Mouse (Mus musculus) ES-Bruce4 (cell line): ENCODE measurements around the gene Med15. TPM values are rescaled to one million over a fixed set of nuclear protein-coding genes. Genes with fewer than 3 reads are reported as not detected.
A peak's percentile ranks its signal among the peaks of the same experiment; 100 is the strongest.

Experiments
- H3K27ac ChIP-seq: 2 replicates; pipeline ENCODE4 v1.5.1; 2012; ENCODE audit warnings: low read length, inconsistent platforms; ENCODE audit not compliant: insufficient read depth
- H3K27me3 ChIP-seq: 2 replicates; pipeline ENCODE4 v1.6.1; 2012; ENCODE audit warnings: mild to moderate bottlenecking, low read length, inconsistent platforms; ENCODE audit not compliant: control insufficient read depth, poor library complexity, insufficient read depth, severe bottlenecking
- H3K36me3 ChIP-seq: 2 replicates; pipeline ENCODE4 v1.6.1; 2012; ENCODE audit warnings: inconsistent platforms, mild to moderate bottlenecking, low read length, moderate library complexity; ENCODE audit not compliant: control insufficient read depth, poor library complexity, insufficient read depth, severe bottlenecking
- H3K4me1 ChIP-seq: one replicate; pipeline ENCODE4 v1.8.1; 2011; ENCODE audit warnings: low read length; ENCODE audit not compliant: control insufficient read depth, insufficient read depth
- H3K4me3 ChIP-seq: 2 replicates; pipeline ENCODE4 v1.5.1; 2011; ENCODE audit warnings: low read depth, mild to moderate bottlenecking, low read length
- H3K9ac ChIP-seq: 2 replicates; pipeline ENCODE4 v1.6.1; 2012; ENCODE audit warnings: low read depth, mild to moderate bottlenecking, inconsistent platforms; ENCODE audit not compliant: poor library complexity, severe bottlenecking
- H3K9me3 ChIP-seq: replicated peaks from 2 replicates; pipeline ENCODE4 v1.6.1; 2012; ENCODE audit warnings: mild to moderate bottlenecking, low read length, inconsistent platforms; ENCODE audit not compliant: control insufficient read depth, poor library complexity, insufficient read depth, severe bottlenecking
- CTCF ChIP-seq: IDR thresholded peaks from one replicate; pipeline ENCODE4 v1.8.1; 2011; ENCODE audit warnings: low read depth, low read length
- EP300 ChIP-seq: IDR thresholded peaks from 2 replicates; pipeline ENCODE4 v1.6.1; 2011; ENCODE audit warnings: low read depth, low read length; ENCODE audit not compliant: insufficient read depth
- POLR2A ChIP-seq: IDR thresholded peaks from one replicate; pipeline ENCODE4 v1.8.1; 2011; ENCODE audit warnings: low read length; ENCODE audit not compliant: insufficient read depth
- polyA plus RNA-seq: library from polyadenylated mRNA; stranded (reverse); fragments of >200 nt; gene quantifications from 2 replicates; pipeline ENCODE4 v1.2.4, GENCODE M21; 2011; ENCODE audit warnings: low read depth; ENCODE audit not compliant: missing spikeins, insufficient read depth, insufficient read length

The Med15 gene
- polyA plus RNA-seq, 1 experiment, result 54.7 TPM

DNA sequence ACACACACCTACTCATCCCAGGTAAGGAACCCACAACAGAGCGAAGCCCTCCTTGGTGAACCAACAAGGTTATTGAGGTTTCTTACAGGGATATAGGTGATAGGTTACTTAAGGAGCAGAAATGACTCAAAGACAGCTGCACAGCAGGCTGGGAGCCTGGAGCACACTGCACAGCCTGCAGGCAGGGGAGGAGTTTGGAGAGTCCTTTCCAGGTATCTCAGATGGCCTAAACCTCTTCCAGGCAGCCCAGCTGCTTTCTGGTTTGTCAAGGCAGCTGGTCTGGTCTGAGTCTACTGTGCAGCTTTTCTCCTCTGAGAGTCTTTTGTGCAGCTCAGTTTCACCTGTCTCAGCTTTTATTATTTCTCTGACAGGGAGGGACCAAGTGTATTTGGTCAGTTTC, 25.1 kb upstream of the Med15 start:
- TF ChIP-seq POLR2A (no peak), CTCF (no peak), EP300 (no peak)
- Histone ChIP-seq H3K4me1 (peaks cover 5% of the 10 kb centered on the region), H3K9me3 (0 out of 2 replicates have a peak, but pooled peaks cover 3% of the 10 kb centered on the region), H3K36me3 (no peaks in the 10 kb centered on the region), H3K27ac (no peak overlapping the region), H3K9ac (no peak overlapping the region), H3K4me3 (no peak overlapping the region), H3K27me3 (no peaks in the 10 kb centered on the region)

- no peaks in the 10 kb centered on the region for H3K36me3 ChIP-seq
- TF ChIP-seq EP300 (no peak), CTCF (no peak), POLR2A (no peak)
These were observed 21.0 kb upstream of the Med15 start for GRCm38 (mm10) chr16:17753686-17754085.

GRCm38 (mm10) chr16:17753001-17753400, 20.3 kb upstream of the Med15 start:
- Histone ChIP-seq H3K4me1 (peaks cover 5% of the 10 kb centered on the region), H3K27me3 (no peaks in the 10 kb centered on the region), H3K9me3 (0 out of 2 replicates have a peak, but pooled peaks cover 3% of the 10 kb centered on the region), H3K4me3 (no peak overlapping the region), H3K9ac (no peak overlapping the region), H3K27ac (no peak overlapping the region), H3K36me3 (no peaks in the 10 kb centered on the region)
- no peak for TF ChIP-seq EP300

More at GRCm38 (mm10) chr16:17753686-17754085, 21.0 kb upstream of the Med15 start:
- no peak overlapping the region for H3K9ac ChIP-seq
- H3K4me1 ChIP-seq, result peaks cover 5% of the 10 kb centered on the region
- H3K27me3 ChIP-seq, result no peaks in the 10 kb centered on the region
- no peak overlapping the region for H3K4me3 ChIP-seq
- no peak overlapping the region for H3K27ac ChIP-seq
- H3K9me3 ChIP-seq, result 0 out of 2 replicates have a peak, but pooled peaks cover 3% of the 10 kb centered on the region

GRCm38 (mm10) chr16:17745067-17745466, 12.4 kb upstream of the Med15 start:
- TF ChIP-seq CTCF (no peak), POLR2A (no peak), EP300 (no peak)
- H3K27me3 ChIP-seq, result no peaks in the 10 kb centered on the region
- no peak overlapping the region for H3K27ac ChIP-seq
- no peaks in the 10 kb centered on the region for H3K9me3 ChIP-seq
- H3K4me1 ChIP-seq, result no peaks in the 10 kb centered on the region
- H3K4me3 ChIP-seq, result no peak overlapping the region
- H3K9ac ChIP-seq, result no peak overlapping the region
- no peaks in the 10 kb centered on the region for H3K36me3 ChIP-seq

DNA sequence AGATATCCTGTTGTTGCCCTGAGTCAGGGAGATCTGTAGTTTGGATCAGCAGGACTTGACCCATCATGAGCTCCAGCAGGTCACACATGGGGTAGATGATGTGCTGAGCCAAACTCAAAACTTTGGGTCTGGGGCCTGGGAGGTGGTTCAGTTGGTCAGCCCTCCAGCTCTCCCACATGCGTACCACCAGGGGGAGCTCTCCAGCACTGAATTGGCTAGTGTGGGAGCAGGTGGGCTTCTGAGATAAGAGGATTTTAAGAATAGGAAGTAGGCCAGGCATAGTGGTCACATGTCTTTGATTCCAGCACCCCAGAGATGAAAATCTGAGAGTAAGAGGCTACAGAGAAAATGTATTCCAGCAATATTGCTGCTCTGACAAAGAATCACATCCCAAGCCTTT, 11.8 kb upstream of the Med15 start:
- TF ChIP-seq EP300, result no peak
- TF ChIP-seq POLR2A, result no peak
- peak; percentile 85 for TF ChIP-seq CTCF
- H3K36me3 ChIP-seq, result no peaks in the 10 kb centered on the region
- H3K27me3 ChIP-seq, result no peaks in the 10 kb centered on the region

GRCm38 (mm10) chr16:17743279-17743678, 10.6 kb upstream of the Med15 start:
- H3K9ac ChIP-seq, result no peak overlapping the region
- TF ChIP-seq CTCF (peak; percentile 57), POLR2A (no peak)
- no peaks in the 10 kb centered on the region for H3K9me3 ChIP-seq
- no peaks in the 10 kb centered on the region for H3K27me3 ChIP-seq
- H3K4me3 ChIP-seq, result no peak overlapping the region
- no peak overlapping the region for H3K27ac ChIP-seq
- no peaks in the 10 kb centered on the region for H3K36me3 ChIP-seq
- no peaks in the 10 kb centered on the region for H3K4me1 ChIP-seq

More for the DNA sequence above, 11.8 kb upstream of the Med15 start:
- Histone ChIP-seq H3K9ac (no peak overlapping the region), H3K9me3 (no peaks in the 10 kb centered on the region), H3K4me3 (no peak overlapping the region), H3K4me1 (no peaks in the 10 kb centered on the region), H3K27ac (no peak overlapping the region)
